Mouse (Mus musculus) ES-E14 (cell line): ENCODE data around the gene Dhh.

Source experiments
- CHD2 ChIP-seq: IDR thresholded peaks from 2 replicates; pipeline ENCODE4 v1.6.1; 2014; ENCODE audit warnings: mild to moderate bottlenecking, low read depth, low read length, inconsistent platforms
- HCFC1 ChIP-seq: IDR thresholded peaks from 2 replicates; pipeline ENCODE4 v1.6.1; 2012; ENCODE audit warnings: low read length, inconsistent platforms, borderline replicate concordance; ENCODE audit not compliant: insufficient read depth

GRCm38 (mm10) chr15:98942081-98942480 is 43.7 kb upstream of the Dhh start:
- TF ChIP-seq HCFC1, result no peak
- TF ChIP-seq CHD2, result no peak
